Mouse (Mus musculus): ENCODE measurements around the gene Zfp94. TPM values are rescaled to one million over a fixed set of nuclear protein-coding genes. Genes with fewer than 3 reads are reported as not detected.

The Zfp94 gene
- polyA plus RNA-seq, 1 experiment from 2014 or later = 12.8 TPM

GRCm38 (mm10) chr7:24298635-24298972, 17.9 kb downstream of the Zfp94 start:
- H3K27me3 ChIP-seq (ENCODE audit: control insufficient read depth, insufficient read depth, low read length) = no peaks in the 10 kb centered on the region
- H3K9ac ChIP-seq (ENCODE audit: low read depth, low read length) = peak overlapping the region; percentile 87
- no peak for DNase-seq (ENCODE audit: low spot score)
- H3K4me3 ChIP-seq (ENCODE audit: low read depth, low read length) = peak overlapping the region; percentile 79
- H3K9me3 ChIP-seq (ENCODE audit: control insufficient read depth, low read length) = no peaks in the 10 kb centered on the region
- whole genome bisulfite sequencing = under 1% methylated on average over 12 of the region's 12 CpGs
- 0 out of 2 replicates have a peak, but pooled peaks cover 2% of the 10 kb centered on the region for H3K4me1 ChIP-seq (replicated peaks; ENCODE audit: control insufficient read depth, insufficient read depth, low read length)
- peak; percentile 46 for ATAC-seq (ENCODE audit: low FRiP score)
- peaks cover 16% of the 10 kb centered on the region; the same call in 1 of the 2 replicates for H3K36me3 ChIP-seq (ENCODE audit: control insufficient read depth, insufficient read depth, low read length)
- peak overlapping the region; percentile 79 for H3K4me2 ChIP-seq (replicated peaks; ENCODE audit: low read depth, low read length)
- peak overlapping the region; percentile 91 for H3K27ac ChIP-seq (ENCODE audit: low read depth, low read length)

DNA sequence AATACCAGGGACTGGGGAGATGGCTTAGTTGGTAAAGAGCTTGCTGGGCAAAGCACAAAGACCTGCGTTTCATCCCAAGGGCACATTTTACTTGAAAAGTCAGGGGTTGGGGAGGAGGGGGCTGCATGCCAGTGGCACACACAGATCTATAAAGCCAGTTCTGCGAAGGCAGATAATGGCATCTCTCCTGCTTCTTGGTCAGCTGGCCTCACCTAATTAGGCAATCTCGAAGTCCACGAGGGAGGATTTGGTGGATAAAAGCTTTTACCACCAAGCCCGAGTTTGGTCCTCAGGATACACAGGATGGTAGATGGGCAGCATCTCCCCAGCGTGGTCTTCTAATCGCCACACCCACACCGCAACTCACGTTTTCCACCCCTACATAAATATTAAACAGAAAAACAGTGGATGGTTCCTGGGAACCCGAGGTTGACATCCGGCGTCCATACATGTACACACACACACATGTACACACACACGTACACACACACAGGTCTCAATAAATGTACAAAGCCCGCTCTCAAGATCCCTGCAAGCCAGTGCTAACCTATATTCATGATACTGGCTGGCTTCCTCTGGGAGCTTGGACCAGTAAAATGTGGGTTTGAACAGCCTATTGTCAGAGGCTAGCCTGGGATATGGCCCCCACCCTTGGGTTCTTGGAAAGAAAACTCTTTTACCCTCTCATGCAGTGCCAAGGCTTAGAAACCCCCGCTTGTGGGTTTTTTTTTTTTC, 18.9 kb downstream of the Zfp94 start:
- Histone ChIP-seq H3K27ac (ENCODE audit: low read depth, low read length) (no peak overlapping the region), H3K27me3 (ENCODE audit: control insufficient read depth, insufficient read depth, low read length) (no peaks in the 10 kb centered on the region), H3K9ac (ENCODE audit: low read depth, low read length) (0 out of 2 replicates have a peak overlapping the region, but pooled peaks have one; percentile 87), H3K4me2 (replicated peaks; ENCODE audit: low read depth, low read length) (peak overlapping the region; percentile 79; the same call in 1 of the 2 replicates), H3K4me3 (ENCODE audit: low read depth, low read length) (no peak overlapping the region; the same call in 1 of the 2 replicates), H3K36me3 (ENCODE audit: control insufficient read depth, insufficient read depth, low read length) (peaks cover 12% of the 10 kb centered on the region), H3K9me3 (ENCODE audit: control insufficient read depth, low read length) (no peaks in the 10 kb centered on the region), H3K4me1 (replicated peaks; ENCODE audit: control insufficient read depth, insufficient read depth, low read length) (0 out of 2 replicates have a peak, but pooled peaks cover 2% of the 10 kb centered on the region)
- WGBS = 94% methylated on average over 15 of the region's 15 CpGs
- no peak for DNase-seq (ENCODE audit: low spot score)
- no peak for ATAC-seq (ENCODE audit: low FRiP score)

- WGBS = 93% methylated on average over 7 of the region's 7 CpGs
- H3K27me3 ChIP-seq (ENCODE audit: control insufficient read depth, insufficient read depth, low read length) = no peaks in the 10 kb centered on the region
- H3K4me2 ChIP-seq (replicated peaks; ENCODE audit: low read depth, low read length) = no peak overlapping the region
- no peak overlapping the region for H3K9ac ChIP-seq (ENCODE audit: low read depth, low read length)
- H3K4me1 ChIP-seq (replicated peaks; ENCODE audit: control insufficient read depth, insufficient read depth, low read length) = 0 out of 2 replicates have a peak, but pooled peaks cover 2% of the 10 kb centered on the region
- no peak overlapping the region for H3K4me3 ChIP-seq (ENCODE audit: low read depth, low read length)
- peaks cover 19% of the 10 kb centered on the region for H3K36me3 ChIP-seq (ENCODE audit: control insufficient read depth, insufficient read depth, low read length)
- ATAC-seq (ENCODE audit: low FRiP score) (no peak), DNase-seq (ENCODE audit: low spot score) (no peak)
- no peaks in the 10 kb centered on the region for H3K9me3 ChIP-seq (ENCODE audit: control insufficient read depth, low read length)
- no peak overlapping the region for H3K27ac ChIP-seq (ENCODE audit: low read depth, low read length)
These were observed 20.1 kb downstream of the Zfp94 start for GRCm38 (mm10) chr7:24296386-24296785.

DNA sequence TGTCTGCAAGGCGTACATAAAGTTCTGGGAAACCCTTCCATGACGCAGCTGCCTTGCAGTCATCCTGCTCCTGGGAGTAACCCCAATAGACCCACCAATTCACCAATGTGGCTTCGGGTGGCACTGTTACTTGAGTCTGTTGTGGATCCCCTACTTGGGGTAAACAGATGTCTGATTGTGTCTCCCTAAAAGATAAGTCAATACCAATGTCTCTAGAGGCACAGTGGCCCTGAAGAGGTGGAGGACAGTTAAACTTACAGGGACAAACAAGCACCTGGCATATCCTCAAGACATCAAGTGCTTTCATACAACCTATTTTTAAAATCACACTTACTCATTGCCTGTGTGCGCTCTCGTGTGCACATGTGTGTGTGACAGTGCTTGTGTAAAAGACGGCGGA, 21.1 kb downstream of the Zfp94 start:
- no peak for ATAC-seq (ENCODE audit: low FRiP score)
- H3K36me3 ChIP-seq (ENCODE audit: control insufficient read depth, insufficient read depth, low read length) = peaks cover 23% of the 10 kb centered on the region

DNA sequence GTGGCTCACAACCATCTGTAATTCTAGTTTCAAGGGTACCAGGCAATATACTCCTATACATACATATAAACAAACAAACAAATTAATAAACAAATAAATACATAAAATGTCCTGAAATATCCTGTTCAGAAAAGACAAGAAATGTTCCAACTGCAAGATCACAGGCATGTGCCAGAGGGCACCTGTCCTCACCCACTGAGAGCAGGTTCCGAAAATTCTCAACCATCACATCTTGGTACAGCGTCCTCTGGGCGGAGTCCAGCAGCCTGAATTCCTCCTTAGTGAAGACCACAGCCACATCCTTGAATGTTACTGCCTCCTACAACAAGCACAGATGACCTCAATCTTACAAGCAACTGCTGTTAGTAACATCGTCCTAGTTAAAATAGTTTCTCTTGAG, 21.7 kb downstream of the Zfp94 start:
- H3K36me3 ChIP-seq (ENCODE audit: control insufficient read depth, insufficient read depth, low read length) = peaks cover 23% of the 10 kb centered on the region
- 96% methylated on average over 4 of the region's 4 CpGs for WGBS
- H3K4me3 ChIP-seq (ENCODE audit: low read depth, low read length) = no peak overlapping the region
- ATAC-seq (ENCODE audit: low FRiP score) (no peak), DNase-seq (ENCODE audit: low spot score) (no peak)
- no peaks in the 10 kb centered on the region for H3K9me3 ChIP-seq (ENCODE audit: control insufficient read depth, low read length)
- H3K4me1 ChIP-seq (replicated peaks; ENCODE audit: control insufficient read depth, insufficient read depth, low read length) = 0 out of 2 replicates have a peak, but pooled peaks cover 2% of the 10 kb centered on the region
- no peaks in the 10 kb centered on the region for H3K27me3 ChIP-seq (ENCODE audit: control insufficient read depth, insufficient read depth, low read length)
- no peak overlapping the region for H3K9ac ChIP-seq (ENCODE audit: low read depth, low read length)
- H3K27ac ChIP-seq (ENCODE audit: low read depth, low read length) = no peak overlapping the region
- H3K4me2 ChIP-seq (replicated peaks; ENCODE audit: low read depth, low read length) = no peak overlapping the region

More for the DNA sequence above, 21.1 kb downstream of the Zfp94 start:
- no peak overlapping the region for H3K4me3 ChIP-seq (ENCODE audit: low read depth, low read length)
- no peak overlapping the region for H3K4me2 ChIP-seq (replicated peaks; ENCODE audit: low read depth, low read length)
- H3K9ac ChIP-seq (ENCODE audit: low read depth, low read length) = no peak overlapping the region
- H3K27me3 ChIP-seq (ENCODE audit: control insufficient read depth, insufficient read depth, low read length) = no peaks in the 10 kb centered on the region
- no peaks in the 10 kb centered on the region for H3K9me3 ChIP-seq (ENCODE audit: control insufficient read depth, low read length)
- no peak for DNase-seq (ENCODE audit: low spot score)
- H3K27ac ChIP-seq (ENCODE audit: low read depth, low read length) = no peak overlapping the region
- 0 out of 2 replicates have a peak, but pooled peaks cover 2% of the 10 kb centered on the region for H3K4me1 ChIP-seq (replicated peaks; ENCODE audit: control insufficient read depth, insufficient read depth, low read length)
- 98% methylated on average over 7 of the region's 7 CpGs for WGBS

DNA sequence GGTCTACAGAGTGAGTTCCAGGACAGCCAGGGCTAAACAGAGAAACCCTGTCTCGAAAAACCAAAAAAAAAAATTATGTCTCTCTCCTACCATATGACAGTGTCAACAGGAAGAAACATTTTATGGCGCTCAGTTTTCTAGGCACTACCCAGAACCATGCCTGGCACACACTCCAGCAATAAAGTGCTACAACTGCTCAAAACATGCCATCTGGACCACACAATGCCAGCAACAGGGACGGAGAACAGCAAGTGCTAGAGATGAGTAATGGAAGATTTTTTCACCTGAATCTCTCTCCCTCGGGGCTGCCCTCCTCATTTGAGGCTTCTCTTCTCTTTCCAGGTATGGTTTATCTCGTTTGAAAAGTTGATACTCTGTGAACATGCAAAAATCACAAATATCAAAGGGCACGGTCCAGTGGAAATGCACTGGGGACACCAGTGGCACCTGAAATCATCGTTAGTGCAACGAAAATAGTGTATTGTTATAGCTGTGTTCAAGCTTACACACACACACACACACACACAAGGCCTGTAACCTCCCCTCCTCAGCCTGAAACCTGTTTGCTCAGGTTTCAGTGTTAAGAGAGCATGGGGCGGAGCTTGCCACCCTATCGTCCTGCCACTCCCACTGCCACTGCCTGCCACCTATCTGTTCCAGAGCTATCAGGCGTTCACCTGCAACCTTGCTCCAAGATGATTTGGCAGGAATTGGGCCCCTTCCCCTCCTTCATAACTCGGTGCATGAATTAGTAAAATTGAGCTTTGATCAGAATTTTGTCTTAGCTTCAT, 23.2 kb downstream of the Zfp94 start:
- 0 out of 2 replicates have a peak, but pooled peaks cover 2% of the 10 kb centered on the region for H3K4me1 ChIP-seq (replicated peaks; ENCODE audit: control insufficient read depth, insufficient read depth, low read length)
- no peak overlapping the region for H3K27ac ChIP-seq (ENCODE audit: low read depth, low read length)
- no peak overlapping the region for H3K4me3 ChIP-seq (ENCODE audit: low read depth, low read length)
- H3K27me3 ChIP-seq (ENCODE audit: control insufficient read depth, insufficient read depth, low read length) = no peaks in the 10 kb centered on the region
- no peak overlapping the region for H3K4me2 ChIP-seq (replicated peaks; ENCODE audit: low read depth, low read length)
- DNase-seq (ENCODE audit: low spot score) (no peak), ATAC-seq (ENCODE audit: low FRiP score) (no peak)
- 90% methylated on average over 12 of the region's 12 CpGs for WGBS
- peaks cover 23% of the 10 kb centered on the region for H3K36me3 ChIP-seq (ENCODE audit: control insufficient read depth, insufficient read depth, low read length)
- H3K9me3 ChIP-seq (ENCODE audit: control insufficient read depth, low read length) = no peaks in the 10 kb centered on the region
- H3K9ac ChIP-seq (ENCODE audit: low read depth, low read length) = no peak overlapping the region

GRCm38 (mm10) chr7:24291387-24292090, 24.9 kb downstream of the Zfp94 start:
- Histone ChIP-seq H3K9me3 (ENCODE audit: control insufficient read depth, low read length) (no peaks in the 10 kb centered on the region), H3K4me1 (replicated peaks; ENCODE audit: control insufficient read depth, insufficient read depth, low read length) (no peaks in the 10 kb centered on the region), H3K27me3 (ENCODE audit: control insufficient read depth, insufficient read depth, low read length) (no peaks in the 10 kb centered on the region), H3K4me2 (replicated peaks; ENCODE audit: low read depth, low read length) (no peak overlapping the region), H3K4me3 (ENCODE audit: low read depth, low read length) (no peak overlapping the region), H3K36me3 (ENCODE audit: control insufficient read depth, insufficient read depth, low read length) (peaks cover 23% of the 10 kb centered on the region), H3K9ac (ENCODE audit: low read depth, low read length) (no peak overlapping the region), H3K27ac (ENCODE audit: low read depth, low read length) (no peak overlapping the region)
- ATAC-seq (ENCODE audit: low FRiP score) (no peak), DNase-seq (ENCODE audit: low spot score) (no peak)
- 92% methylated on average over 27 of the region's 27 CpGs for WGBS

DNA sequence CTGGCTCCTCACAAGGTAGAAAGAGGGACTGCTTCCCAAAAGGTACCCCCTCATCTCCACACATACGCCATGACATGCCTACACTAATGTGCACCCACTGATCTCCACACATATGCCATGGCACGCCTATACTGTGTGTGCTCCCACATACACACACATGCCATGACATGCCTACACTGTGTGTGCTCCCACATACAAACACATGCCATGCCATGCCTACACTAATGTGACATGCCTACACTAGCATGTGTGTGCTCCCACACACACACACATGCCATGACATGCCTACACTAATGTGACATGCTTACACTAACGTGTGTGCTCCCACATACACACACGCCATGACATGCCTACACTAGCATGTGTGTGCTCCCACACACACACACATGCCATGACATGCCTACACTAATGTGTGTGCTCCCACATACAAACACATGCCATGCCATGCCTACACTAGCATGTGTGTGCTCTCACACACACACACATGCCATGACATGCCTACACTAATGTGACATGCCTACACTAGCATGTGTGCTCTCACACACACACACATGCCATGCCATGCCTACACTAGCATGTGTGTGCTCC, 26.3 kb downstream of the Zfp94 start:
- no peak overlapping the region for H3K4me2 ChIP-seq (replicated peaks; ENCODE audit: low read depth, low read length)

More for the DNA sequence above, 26.3 kb downstream of the Zfp94 start:
- ATAC-seq (ENCODE audit: low FRiP score) (no peak), DNase-seq (ENCODE audit: low spot score) (no peak)
- H3K9ac ChIP-seq (ENCODE audit: low read depth, low read length) = no peak overlapping the region
- peaks cover 17% of the 10 kb centered on the region for H3K36me3 ChIP-seq (ENCODE audit: control insufficient read depth, insufficient read depth, low read length)
- no peak overlapping the region for H3K27ac ChIP-seq (ENCODE audit: low read depth, low read length)
- 92% methylated on average over 4 of the region's 4 CpGs for WGBS
- H3K9me3 ChIP-seq (ENCODE audit: control insufficient read depth, low read length) = no peaks in the 10 kb centered on the region
- no peak overlapping the region for H3K4me3 ChIP-seq (ENCODE audit: low read depth, low read length)
- H3K27me3 ChIP-seq (ENCODE audit: control insufficient read depth, insufficient read depth, low read length) = no peaks in the 10 kb centered on the region
- no peaks in the 10 kb centered on the region for H3K4me1 ChIP-seq (replicated peaks; ENCODE audit: control insufficient read depth, insufficient read depth, low read length)
